Mouse (Mus musculus) MEL (cell line): Measurements from ENCODE around the gene Spata32. TPM values are rescaled to one million over a fixed set of nuclear protein-coding genes. Genes with fewer than 3 reads are reported as not detected.

Experiments used
- DNase-seq: peaks from one replicate; pipeline ENCODE4 v3.0.0; 2011; ENCODE audit warnings: low read depth, low spot score
- H3K27ac ChIP-seq: 2 replicates; pipeline ENCODE4 v1.5.1; 2012; ENCODE audit warnings: low read depth, mild to moderate bottlenecking, control low read depth, low read length, moderate library complexity; ENCODE audit not compliant: control insufficient read depth
- H3K27me3 ChIP-seq, 2 experiments: fragments of 150-350 bp in 1 of 2; sonication (generic) in 1 of 2; 2 replicates each; pipeline ENCODE4 v1.6.1; 2012; ENCODE audit warnings: low read length in 2 of 2, mild to moderate bottlenecking in 2 of 2, improper control_type of control experiment in 1 of 2, moderate library complexity in 1 of 2; ENCODE audit not compliant: insufficient read depth in 2 of 2, control insufficient read depth in 1 of 2
- H3K36me3 ChIP-seq, 2 experiments: 2 replicates each; pipeline ENCODE4 v1.6.1; 2012 to 2014; ENCODE audit warnings: low read length in 2 of 2, improper control_type of control experiment in 1 of 2, inconsistent platforms in 1 of 2, mild to moderate bottlenecking in 1 of 2; ENCODE audit not compliant: insufficient read depth in 2 of 2, control insufficient read depth in 1 of 2
- H3K4me1 ChIP-seq, 2 experiments: fragments of 150-350 bp in 1 of 2; sonication (generic) in 1 of 2; 2 replicates each; pipeline ENCODE4 v1.6.1; 2012; ENCODE audit warnings: low read length in 2 of 2, improper control_type of control experiment in 1 of 2, mild to moderate bottlenecking in 1 of 2; ENCODE audit not compliant: insufficient read depth in 2 of 2, control insufficient read depth in 1 of 2
- H3K4me3 ChIP-seq, 2 experiments: fragments of 150-350 bp in 1 of 2; sonication (generic) in 1 of 2; 2 replicates each; pipeline ENCODE4 v1.5.1; 2012; ENCODE audit warnings: low read depth in 2 of 2, low read length in 2 of 2, mild to moderate bottlenecking in 2 of 2, moderate library complexity in 2 of 2, control low read depth in 1 of 2, improper control_type of control experiment in 1 of 2; ENCODE audit not compliant: control insufficient read depth in 1 of 2, insufficient read depth in 1 of 2
- H3K79me2 ChIP-seq: 2 replicates; pipeline ENCODE4 v1.6.1; 2012; ENCODE audit warnings: mild to moderate bottlenecking, low read length, moderate library complexity; ENCODE audit not compliant: control insufficient read depth, poor library complexity, insufficient read depth
- H3K9ac ChIP-seq: 2 replicates; pipeline ENCODE4 v1.6.1; 2012; ENCODE audit warnings: low read depth, mild to moderate bottlenecking, control low read depth, low read length, moderate library complexity; ENCODE audit not compliant: control insufficient read depth, poor library complexity, severe bottlenecking
- H3K9me3 ChIP-seq: fragments of 150-350 bp; sonication (generic); replicated peaks from 2 replicates; pipeline ENCODE4 v1.6.1; 2012; ENCODE audit warnings: mild to moderate bottlenecking, low read length, improper control_type of control experiment, moderate library complexity; ENCODE audit not compliant: insufficient read depth
- CHD2 ChIP-seq: IDR thresholded peaks from 2 replicates; pipeline ENCODE4 v1.6.1; 2011; ENCODE audit warnings: low read length, improper control_type of control experiment
- CTCF ChIP-seq, 3 experiments: IDR thresholded peaks in 2 of 3; conservative IDR thresholded peaks in 1 of 3; 2 replicates each; pipeline ENCODE4 v1.5.1; 2011 to 2012; ENCODE audit warnings: low read length in 3 of 3, low read depth in 2 of 3, mild to moderate bottlenecking in 2 of 3, improper control_type of control experiment in 1 of 3, inconsistent platforms in 1 of 3, mixed read lengths in 1 of 3, moderate library complexity in 1 of 3; ENCODE audit not compliant: control insufficient read depth in 1 of 3, insufficient read depth in 1 of 3, poor library complexity in 1 of 3, severe bottlenecking in 1 of 3
- ELF1 ChIP-seq: IDR thresholded peaks from 2 replicates; pipeline ENCODE4 v1.6.1; 2014; ENCODE audit warnings: low read depth, mild to moderate bottlenecking, inconsistent platforms, low read length, improper control_type of control experiment, moderate library complexity
- ETS1 ChIP-seq: IDR thresholded peaks from 2 replicates; pipeline ENCODE4 v1.6.1; 2012; ENCODE audit warnings: low read depth, mild to moderate bottlenecking, inconsistent platforms, low read length, improper control_type of control experiment, moderate library complexity
- GABPA ChIP-seq: IDR thresholded peaks from 2 replicates; pipeline ENCODE4 v1.6.1; 2012; ENCODE audit warnings: low read depth, mild to moderate bottlenecking, inconsistent platforms, low read length, improper control_type of control experiment, moderate library complexity
- JUND ChIP-seq: IDR thresholded peaks from 2 replicates; pipeline ENCODE4 v1.6.1; 2011; ENCODE audit warnings: low read depth, mild to moderate bottlenecking, improper control_type of control experiment, low read length
- MAFK ChIP-seq: IDR thresholded peaks from 2 replicates; pipeline ENCODE4 v1.6.1; 2011; ENCODE audit warnings: low read depth, mild to moderate bottlenecking, low read length, improper control_type of control experiment, borderline replicate concordance
- MXI1 ChIP-seq: IDR thresholded peaks from 2 replicates; pipeline ENCODE4 v1.6.1; 2011; ENCODE audit warnings: mild to moderate bottlenecking, low read depth, low read length, improper control_type of control experiment
- NELFE ChIP-seq: IDR thresholded peaks from 2 replicates; pipeline ENCODE4 v1.6.1; 2011; ENCODE audit warnings: low read depth, low read length, improper control_type of control experiment
- POLR2AphosphoS2 ChIP-seq: IDR thresholded peaks from 2 replicates; pipeline ENCODE4 v1.6.1; 2011; ENCODE audit warnings: low read length, improper control_type of control experiment
- POLR2AphosphoS5 ChIP-seq: IDR thresholded peaks from 2 replicates; pipeline ENCODE4 v1.6.1; 2012; ENCODE audit warnings: low read depth, borderline replicate concordance, mild to moderate bottlenecking, inconsistent platforms, low read length, moderate library complexity, mixed read lengths
- SIN3A ChIP-seq: IDR thresholded peaks from 2 replicates; pipeline ENCODE4 v1.6.1; 2012; ENCODE audit warnings: low read length, improper control_type of control experiment, inconsistent platforms
- TAL1 ChIP-seq: IDR thresholded peaks from 2 replicates; pipeline ENCODE4 v1.6.1; 2012; ENCODE audit warnings: mild to moderate bottlenecking, inconsistent platforms, low read length, moderate library complexity, mixed read lengths
- USF2 ChIP-seq, 2 experiments: IDR thresholded peaks; 2 replicates each; pipeline ENCODE4 v1.6.1; 2011 to 2012; ENCODE audit warnings: improper control_type of control experiment in 2 of 2, low read length in 2 of 2, borderline replicate concordance in 1 of 2, inconsistent platforms in 1 of 2, low read depth in 1 of 2, mild to moderate bottlenecking in 1 of 2; ENCODE audit not compliant: insufficient read depth in 1 of 2
- ZC3H11A ChIP-seq: IDR thresholded peaks from 2 replicates; pipeline ENCODE4 v1.6.1; 2012; ENCODE audit warnings: low read depth, mild to moderate bottlenecking, inconsistent platforms, low read length, improper control_type of control experiment
- ZMIZ1 ChIP-seq: IDR thresholded peaks from 2 replicates; pipeline ENCODE4 v1.6.1; 2012; ENCODE audit warnings: low read depth, mild to moderate bottlenecking, inconsistent platforms, low read length, improper control_type of control experiment, moderate library complexity
- ZNF384 ChIP-seq: IDR thresholded peaks from 2 replicates; pipeline ENCODE4 v1.6.1; 2012; ENCODE audit warnings: low read depth, mild to moderate bottlenecking, inconsistent platforms, low read length, improper control_type of control experiment
- polyA plus RNA-seq, 2 experiments: library from polyadenylated mRNA; stranded (reverse) in 1 of 2; unstranded in 1 of 2; fragments of >175 nt in 1 of 2; fragments of >200 nt in 1 of 2; gene quantifications; 2 replicates each; pipeline versions ENCODE4 v1.2.1 to v1.2.4; 2012; ENCODE audit warnings: low replicate concordance in 2 of 2, low read depth in 1 of 2; ENCODE audit not compliant: insufficient read length in 2 of 2, insufficient read depth in 1 of 2, missing spikeins in 1 of 2
- total RNA-seq: library from RNA; depleted of rRNA; stranded (reverse); fragments of 300-350 nt; gene quantifications from 2 replicates; pipeline ENCODE4 v1.2.3, GENCODE M21; 2012

Spata32 gene
- total and polyA plus RNA-seq, 3 experiments: not detected

GRCm38 (mm10) chr11:103208458-103208857, 9.8 kb downstream of the Spata32 start, which contains the start of gene 1700023F06Rik:
1700023F06Rik (minus strand) TSS chr11:103208558.
- Histone ChIP-seq H3K79me2 (no peaks in the 10 kb centered on the region), H3K4me3 (no peak within 1 kb of the TSS), H3K27me3 (peaks cover 0 to 3% of the 10 kb centered on the region in 2 experiments; a peak in 1 of 4 replicates), H3K36me3 (no peaks in the 10 kb centered on the region), H3K9ac (no peak within 1 kb of the TSS), H3K27ac (no peak within 1 kb of the TSS), H3K4me1 (no peaks in the 10 kb centered on the region), H3K9me3 (no peaks in the 10 kb centered on the region)
- DNase-seq: no peak
- no peak for TF ChIP-seq POLR2AphosphoS2
- TF ChIP-seq NELFE: no peak
- no peak for TF ChIP-seq ETS1
- no peak for TF ChIP-seq ZC3H11A
- no peak for TF ChIP-seq CHD2
- TF ChIP-seq POLR2AphosphoS5: no peak
- TF ChIP-seq ELF1: no peak
- TF ChIP-seq JUND: no peak
- TF ChIP-seq MXI1: no peak
- TF ChIP-seq SIN3A: no peak
- no peak for TF ChIP-seq ZMIZ1
- TF ChIP-seq CTCF (IDR thresholded peaks at IDR 0.05 in 2 of 3, conservative IDR thresholded peaks at IDR 0.05 in 1 of 3; ENCODE audit: control insufficient read depth in 1 of 3, insufficient read depth in 1 of 3, low read depth in 2 of 3, low read length in 3 of 3, poor library complexity in 1 of 3, severe bottlenecking in 1 of 3): no peak
- no peak for TF ChIP-seq MAFK
- no peak for TF ChIP-seq TAL1

DNA sequence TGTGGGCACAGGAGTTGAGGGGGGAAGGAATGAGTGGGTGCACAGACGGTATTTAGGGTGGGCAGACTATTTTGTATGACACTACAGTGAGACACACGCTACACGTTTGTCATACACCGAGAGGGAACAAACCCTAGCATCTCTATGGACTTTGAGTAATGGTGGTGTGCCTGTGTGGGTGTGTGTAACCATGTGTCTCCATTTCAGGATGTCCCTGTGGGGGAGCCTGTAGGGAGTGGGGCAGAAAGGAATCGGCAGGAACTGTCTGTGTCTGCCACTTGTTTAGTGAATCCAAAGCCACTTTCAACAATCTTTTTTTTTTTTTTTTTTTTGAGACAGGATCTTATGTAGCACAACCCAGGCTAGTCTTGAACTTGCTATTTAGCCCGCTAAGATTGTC, 12.0 kb downstream of the Spata32 start:
- no peak for TF ChIP-seq GABPA
- no peak for TF ChIP-seq POLR2AphosphoS2
- TF ChIP-seq NELFE: no peak
- TF ChIP-seq MXI1: no peak
- TF ChIP-seq USF2 (IDR thresholded peaks at IDR 0.05; ENCODE audit: borderline replicate concordance in 1 of 2, insufficient read depth in 1 of 2, low read depth in 1 of 2, low read length in 2 of 2): no peak
- TF ChIP-seq ZNF384: peak; percentile 41; the same call in 1 of the 2 replicates
- no peak overlapping the region for H3K4me3 ChIP-seq
- H3K9me3 ChIP-seq: no peaks in the 10 kb centered on the region
- DNase-seq: no peak
- no peaks in the 10 kb centered on the region for H3K79me2 ChIP-seq
- H3K27me3 ChIP-seq: peaks cover 0 to 3% of the 10 kb centered on the region in 2 experiments; a peak in 2 of 4 replicates
- H3K4me1 ChIP-seq: no peaks in the 10 kb centered on the region
- no peak overlapping the region for H3K9ac ChIP-seq
- H3K36me3 ChIP-seq: no peaks in the 10 kb centered on the region
- no peak overlapping the region for H3K27ac ChIP-seq
